Mouse (Mus musculus) limb, embryonic 13.5 days (tissue): ENCODE measurements at regions not wholly inside any gene's neighbourhood (a gene's known extent, or its start where the extent isn't known, plus 50 kb on each side); places are given as distances from the start of the nearest gene placed in this dataset.

Experiments
- ATAC-seq: fragments of 200-750 bp; cut with Nextera tagmentation; 2 replicates; pipeline ENCODE4 v1.8.0; 2017; ENCODE audit warnings: low read depth, moderate number of reproducible peaks, moderate TSS enrichment; ENCODE audit not compliant: low FRiP score
- H3K27ac ChIP-seq: fragments of 300-500 bp; sonication (generic); 2 replicates; pipeline ENCODE4 v1.5.1; 2015; ENCODE audit warnings: inconsistent platforms, mild to moderate bottlenecking, moderate library complexity
- H3K27me3 ChIP-seq: fragments of 300-500 bp; sonication (generic); 2 replicates; pipeline ENCODE4 v1.6.1; 2015; ENCODE audit warnings: mild to moderate bottlenecking, inconsistent platforms
- H3K36me3 ChIP-seq: fragments of 300-500 bp; sonication (generic); 2 replicates; pipeline ENCODE4 v1.6.1; 2015; ENCODE audit warnings: inconsistent platforms, mild to moderate bottlenecking, moderate library complexity
- H3K4me1 ChIP-seq: fragments of 300-500 bp; sonication (generic); 2 replicates; pipeline ENCODE4 v1.6.1; 2015; ENCODE audit warnings: inconsistent platforms
- H3K4me2 ChIP-seq: fragments of 300-500 bp; sonication (generic); replicated peaks from 2 replicates; pipeline ENCODE4 v1.6.1; 2015; ENCODE audit warnings: inconsistent platforms, mild to moderate bottlenecking, moderate library complexity
- H3K4me3 ChIP-seq: fragments of 300-500 bp; sonication (generic); 2 replicates; pipeline ENCODE4 v1.5.1; 2015; ENCODE audit warnings: moderate library complexity, mild to moderate bottlenecking, inconsistent platforms
- H3K9ac ChIP-seq: fragments of 300-500 bp; sonication (generic); 2 replicates; pipeline ENCODE4 v1.6.1; 2015; ENCODE audit warnings: mild to moderate bottlenecking, inconsistent platforms
- H3K9me3 ChIP-seq: fragments of 300-500 bp; sonication (generic); 2 replicates; pipeline ENCODE4 v1.6.1; 2016; ENCODE audit warnings: inconsistent platforms
- WGBS: fragments of 180-500 bp; shearing (Covaris S2); methylation state at CpG from one replicate; pipeline ENCODE4 v1.1.7; 2015; 5-methylcytosine and 5-hydroxymethylcytosine counted together

DNA sequence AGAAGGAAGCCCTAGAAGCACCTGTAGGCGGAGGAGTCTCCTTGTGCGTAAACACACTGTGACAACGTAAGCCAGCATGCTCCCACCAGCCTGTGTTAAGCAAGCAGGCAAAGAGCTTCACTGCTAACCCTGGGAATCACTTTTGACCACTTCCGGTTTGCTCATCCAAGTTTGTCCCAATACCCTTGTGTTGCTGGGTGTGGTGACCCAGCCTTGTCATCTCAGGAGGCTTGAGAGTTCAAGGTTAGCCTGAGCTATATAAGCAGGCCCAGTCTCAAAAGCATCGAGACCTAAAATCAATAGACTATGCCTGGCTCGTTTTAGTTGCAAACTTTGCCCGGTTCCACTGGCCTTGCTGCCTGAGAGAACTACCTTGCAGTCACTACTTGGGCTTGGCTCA lies 175.2 kb upstream of the Sall1 start:
- no peaks in the 10 kb centered on the region for H3K36me3 ChIP-seq
- H3K9me3 ChIP-seq = no peaks in the 10 kb centered on the region
- ATAC-seq = no peak
- WGBS = 87% methylated on average over 7 of the region's 7 CpGs
- H3K4me1 ChIP-seq = no peaks in the 10 kb centered on the region
- no peaks in the 10 kb centered on the region for H3K27me3 ChIP-seq
- no peak overlapping the region for H3K9ac ChIP-seq
- H3K4me3 ChIP-seq = no peak overlapping the region
- H3K4me2 ChIP-seq = no peak overlapping the region
- H3K27ac ChIP-seq = no peak overlapping the region

DNA sequence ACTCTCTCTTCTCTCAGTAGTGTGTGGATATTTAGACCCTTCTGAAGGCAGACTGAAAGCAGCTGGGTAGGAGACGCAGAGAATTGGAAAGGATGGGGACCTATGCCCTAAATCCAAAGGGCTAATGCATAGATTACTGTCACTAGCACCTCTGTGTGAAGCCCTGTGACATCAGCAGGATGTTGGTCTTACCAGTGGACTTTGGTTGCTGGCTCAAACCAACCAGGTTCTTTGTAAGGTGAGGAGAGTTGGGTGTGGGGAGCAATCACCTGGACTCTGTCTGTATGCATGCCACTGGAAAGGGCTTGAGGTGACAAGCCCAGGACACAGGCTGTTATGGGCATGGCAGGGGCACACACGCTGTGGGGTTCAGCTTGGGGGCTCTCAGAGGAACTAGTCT lies 173.7 kb upstream of the Sall1 start:
- H3K4me3 ChIP-seq = no peak overlapping the region
- H3K36me3 ChIP-seq = no peaks in the 10 kb centered on the region
- H3K27ac ChIP-seq = no peak overlapping the region
- 92% methylated on average over 2 of the region's 2 CpGs for WGBS
- H3K4me1 ChIP-seq = no peaks in the 10 kb centered on the region
- ATAC-seq = no peak
- no peaks in the 10 kb centered on the region for H3K9me3 ChIP-seq
- H3K27me3 ChIP-seq = no peaks in the 10 kb centered on the region
- no peak overlapping the region for H3K9ac ChIP-seq
- H3K4me2 ChIP-seq = no peak overlapping the region

DNA sequence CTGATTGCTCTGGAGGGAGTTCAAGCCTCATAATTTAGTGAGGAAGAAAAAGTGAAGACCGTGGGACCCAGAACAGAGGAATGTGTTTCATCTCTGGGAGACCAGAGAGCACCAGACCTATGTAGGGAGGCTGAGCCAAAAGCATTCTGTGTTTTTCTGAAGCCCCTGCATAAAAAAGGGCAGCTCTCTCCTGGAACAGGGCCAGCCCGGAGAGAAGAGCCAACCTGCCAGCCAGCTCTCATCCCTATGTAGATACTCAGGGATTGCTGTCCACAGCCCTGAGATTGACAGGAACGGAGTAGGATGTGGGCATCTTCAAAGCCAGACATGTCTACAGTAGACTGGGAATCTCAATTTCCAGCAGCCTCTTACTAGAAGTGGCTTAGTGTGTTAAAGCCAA lies 168.0 kb upstream of the Sall1 start:
- no peak overlapping the region for H3K9ac ChIP-seq
- H3K27ac ChIP-seq = no peak overlapping the region
- no peaks in the 10 kb centered on the region for H3K36me3 ChIP-seq
- WGBS = 80% methylated on average over 3 of the region's 3 CpGs
- no peak for ATAC-seq
- no peak overlapping the region for H3K4me3 ChIP-seq
- H3K4me2 ChIP-seq = no peak overlapping the region
- no peaks in the 10 kb centered on the region for H3K9me3 ChIP-seq
- H3K27me3 ChIP-seq = no peaks in the 10 kb centered on the region
- no peaks in the 10 kb centered on the region for H3K4me1 ChIP-seq

DNA sequence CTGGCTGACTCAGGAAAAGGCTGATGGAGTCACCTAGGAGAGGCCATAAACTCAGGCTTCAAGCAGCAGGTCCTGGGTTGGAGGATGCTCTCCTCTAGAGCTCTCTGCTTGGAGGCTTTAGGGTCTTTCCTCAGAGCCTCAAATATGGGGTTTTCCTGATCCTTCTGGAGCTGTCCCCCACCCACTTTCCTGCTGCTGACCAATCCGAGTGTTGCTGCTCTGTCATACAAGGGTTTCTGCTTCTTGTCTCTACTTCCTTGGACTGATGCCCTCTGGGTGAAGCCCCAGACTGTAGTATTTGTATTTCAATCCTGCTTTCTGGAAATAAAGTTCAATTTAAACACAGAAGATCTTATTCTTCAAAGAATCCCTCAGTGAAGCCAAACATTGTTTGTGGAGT lies 166.7 kb upstream of the Sall1 start:
- no peaks in the 10 kb centered on the region for H3K9me3 ChIP-seq
- H3K27me3 ChIP-seq = no peaks in the 10 kb centered on the region
- no peak overlapping the region for H3K27ac ChIP-seq
- no peak overlapping the region for H3K9ac ChIP-seq
- 69% methylated on average over 1 of the region's 1 CpGs for WGBS
- H3K36me3 ChIP-seq = no peaks in the 10 kb centered on the region
- no peak for ATAC-seq
- H3K4me3 ChIP-seq = no peak overlapping the region
- H3K4me1 ChIP-seq = no peaks in the 10 kb centered on the region
- no peak overlapping the region for H3K4me2 ChIP-seq

DNA sequence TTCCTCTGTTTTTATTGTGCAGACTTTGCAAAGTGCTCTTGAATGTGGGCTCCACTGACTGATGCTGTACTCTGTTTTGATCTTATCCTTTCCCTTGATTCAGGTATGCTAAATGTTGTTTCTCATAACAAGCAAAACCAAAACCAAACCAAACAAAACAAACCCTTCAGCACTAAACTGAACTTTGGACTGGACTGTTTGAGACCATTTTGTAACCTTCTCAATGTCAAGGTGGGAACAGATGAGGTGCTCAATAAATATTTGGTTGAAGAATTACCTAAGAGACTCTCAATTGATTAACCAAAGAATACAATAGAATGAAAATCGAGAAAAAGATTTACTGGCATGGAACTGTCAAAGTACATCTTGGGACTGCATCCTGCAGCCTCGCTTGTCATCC lies 163.9 kb upstream of the Sall1 start:
- Histone ChIP-seq H3K36me3 (no peaks in the 10 kb centered on the region), H3K27me3 (no peaks in the 10 kb centered on the region), H3K4me3 (no peak overlapping the region), H3K4me1 (no peaks in the 10 kb centered on the region), H3K9ac (no peak overlapping the region), H3K9me3 (no peaks in the 10 kb centered on the region), H3K27ac (no peak overlapping the region), H3K4me2 (no peak overlapping the region)
- 82% methylated on average over 2 of the region's 2 CpGs for WGBS
- ATAC-seq = no peak

DNA sequence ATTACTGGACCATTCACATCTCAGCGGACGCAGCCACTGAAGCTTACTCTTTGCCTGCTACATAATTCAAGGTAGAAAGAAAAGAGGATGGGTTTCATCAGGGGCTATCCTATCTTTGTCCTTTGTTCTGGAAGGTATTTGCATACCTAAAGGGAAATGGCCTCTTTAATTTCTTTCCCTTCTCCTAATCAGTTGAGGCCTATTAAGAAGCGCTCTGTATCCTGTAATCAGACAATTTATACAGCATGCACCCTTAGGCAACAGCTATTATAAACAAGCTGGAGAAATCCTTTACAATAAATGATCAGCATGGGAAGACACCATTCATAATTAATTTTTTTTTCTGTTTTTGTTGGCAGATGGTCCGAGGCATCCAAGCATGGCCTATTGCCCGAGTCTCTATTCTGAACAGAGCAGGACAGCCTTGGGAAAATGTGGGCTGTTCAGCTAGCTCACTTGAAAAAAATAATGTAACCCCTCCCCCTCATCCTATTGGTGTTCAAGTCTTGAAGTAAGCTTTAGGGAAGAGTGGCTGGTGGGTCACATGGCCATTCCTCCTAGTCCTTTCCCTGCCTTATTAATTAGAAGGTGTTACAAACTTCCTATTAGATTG lies 158.6 kb upstream of the Sall1 start:
- Histone ChIP-seq H3K9ac (no peak overlapping the region), H3K36me3 (no peaks in the 10 kb centered on the region), H3K4me1 (no peaks in the 10 kb centered on the region), H3K27me3 (0 out of 2 replicates have a peak, but pooled peaks cover 3% of the 10 kb centered on the region), H3K4me2 (no peak overlapping the region), H3K27ac (no peak overlapping the region), H3K9me3 (no peaks in the 10 kb centered on the region), H3K4me3 (no peak overlapping the region)
- WGBS = 80% methylated on average over 5 of the region's 5 CpGs
- ATAC-seq = no peak

DNA sequence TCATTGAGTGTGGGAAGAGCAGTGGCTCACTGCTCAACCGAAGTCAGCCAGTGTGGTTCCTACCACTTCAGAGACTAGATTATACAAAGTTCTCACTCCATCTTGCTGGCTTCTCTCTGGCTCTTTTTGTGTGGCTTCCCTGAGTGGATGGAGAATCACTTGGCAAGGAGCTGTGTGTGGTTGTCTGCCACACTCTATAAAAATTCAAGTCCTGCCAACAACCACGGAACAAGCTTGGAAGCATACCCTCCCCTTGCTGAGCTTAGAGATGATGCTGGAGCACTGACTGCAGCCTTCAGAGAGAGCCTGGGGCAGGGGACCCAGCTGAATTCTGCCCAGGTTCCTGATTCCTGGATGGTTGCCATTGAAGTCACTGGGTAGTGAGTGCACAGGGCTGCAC lies 156.3 kb upstream of the Sall1 start:
- no peaks in the 10 kb centered on the region for H3K9me3 ChIP-seq
- no peaks in the 10 kb centered on the region for H3K36me3 ChIP-seq
- H3K27ac ChIP-seq = no peak overlapping the region
- no peak overlapping the region for H3K4me3 ChIP-seq
- 0 out of 2 replicates have a peak, but pooled peaks cover 3% of the 10 kb centered on the region for H3K27me3 ChIP-seq
- no peak for ATAC-seq
- 58% methylated on average over 2 of the region's 2 CpGs for WGBS
- H3K4me1 ChIP-seq = peaks cover 13% of the 10 kb centered on the region
- no peak overlapping the region for H3K4me2 ChIP-seq
- no peak overlapping the region for H3K9ac ChIP-seq

DNA sequence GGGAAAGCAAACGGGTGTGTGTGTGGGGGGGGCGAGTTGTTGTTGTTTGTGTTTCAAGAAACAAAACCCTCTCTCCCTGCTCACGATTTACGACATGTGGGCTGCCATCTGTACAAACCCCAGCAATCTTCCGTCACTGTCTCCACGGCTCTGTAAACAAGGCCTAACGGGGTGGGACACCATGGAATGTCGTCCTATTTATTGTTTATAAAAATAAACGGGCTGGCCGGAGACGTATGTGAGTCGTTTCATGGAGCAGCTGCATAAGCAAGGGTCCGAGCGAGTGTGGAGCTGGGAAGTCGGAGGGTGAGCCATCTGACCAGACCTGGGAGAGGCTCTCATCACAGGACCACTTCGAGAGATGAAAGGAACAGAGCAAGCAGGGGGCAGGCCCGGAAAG lies 141.4 kb upstream of the Sall1 start:
- 16% methylated on average over 17 of the region's 17 CpGs for WGBS
- no peaks in the 10 kb centered on the region for H3K36me3 ChIP-seq
- H3K4me2 ChIP-seq = peak overlapping the region; percentile 11; the same call in 1 of the 2 replicates
- 0 out of 2 replicates have a peak, but pooled peaks cover 8% of the 10 kb centered on the region for H3K4me1 ChIP-seq
- H3K27ac ChIP-seq = no peak overlapping the region
- no peak for ATAC-seq
- no peak overlapping the region for H3K9ac ChIP-seq
- H3K9me3 ChIP-seq = no peaks in the 10 kb centered on the region
- no peak overlapping the region for H3K4me3 ChIP-seq
- H3K27me3 ChIP-seq = 0 out of 2 replicates have a peak, but pooled peaks cover 5% of the 10 kb centered on the region

DNA sequence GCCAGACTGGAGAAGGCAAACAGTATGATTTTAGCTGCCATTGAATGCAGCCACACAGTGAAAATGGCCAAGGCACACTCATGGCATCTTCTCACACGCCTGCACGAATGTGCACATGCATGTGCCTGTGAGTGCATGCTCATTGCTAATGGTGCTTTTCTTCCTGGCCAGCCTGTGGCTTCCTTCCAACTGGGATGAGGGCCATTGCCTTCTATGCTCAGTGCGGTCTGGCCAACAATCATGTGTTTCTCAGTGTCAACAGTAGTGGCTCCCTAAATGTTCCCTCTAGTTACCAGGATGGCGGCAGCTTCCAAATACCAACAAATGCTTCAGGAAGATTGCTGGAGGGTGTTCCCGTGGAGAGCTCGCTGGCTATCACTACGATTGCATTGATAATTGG lies 131.7 kb upstream of the Sall1 start:
- Histone ChIP-seq H3K9ac (no peak overlapping the region), H3K36me3 (no peaks in the 10 kb centered on the region), H3K27me3 (no peaks in the 10 kb centered on the region), H3K4me3 (no peak overlapping the region), H3K9me3 (no peaks in the 10 kb centered on the region), H3K27ac (no peak overlapping the region), H3K4me2 (no peak overlapping the region), H3K4me1 (peaks cover 10% of the 10 kb centered on the region)
- 87% methylated on average over 7 of the region's 7 CpGs for WGBS
- ATAC-seq = no peak

DNA sequence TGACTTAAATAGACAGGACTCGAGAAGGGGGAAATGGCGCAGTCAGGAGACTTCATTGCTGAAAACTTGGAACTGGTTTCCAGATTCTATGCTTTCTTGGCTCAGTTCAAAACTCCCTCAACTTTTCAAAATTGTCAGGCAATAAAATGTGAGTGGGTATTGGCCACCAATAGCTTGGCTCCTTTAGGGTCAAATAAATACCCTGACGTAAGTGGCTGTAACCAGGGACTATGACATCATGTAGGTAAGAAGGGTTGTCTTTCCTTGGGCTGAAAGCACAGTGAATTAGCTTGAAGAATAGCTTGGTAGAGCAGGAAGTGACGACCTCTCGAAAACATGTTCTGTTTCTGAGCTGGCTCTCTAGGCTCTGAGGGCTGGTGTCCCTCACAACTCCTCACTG lies 127.6 kb upstream of the Sall1 start:
- H3K9me3 ChIP-seq = no peaks in the 10 kb centered on the region
- H3K9ac ChIP-seq = no peak overlapping the region
- no peak overlapping the region for H3K4me3 ChIP-seq
- peak overlapping the region; percentile 14 for H3K4me2 ChIP-seq
- peaks cover 21% of the 10 kb centered on the region for H3K4me1 ChIP-seq
- 46% methylated on average over 5 of the region's 5 CpGs for WGBS
- H3K27me3 ChIP-seq = no peaks in the 10 kb centered on the region
- no peaks in the 10 kb centered on the region for H3K36me3 ChIP-seq
- peak overlapping the region; percentile 44; the same call in 1 of the 2 replicates for H3K27ac ChIP-seq
- ATAC-seq = peak; percentile 72

DNA sequence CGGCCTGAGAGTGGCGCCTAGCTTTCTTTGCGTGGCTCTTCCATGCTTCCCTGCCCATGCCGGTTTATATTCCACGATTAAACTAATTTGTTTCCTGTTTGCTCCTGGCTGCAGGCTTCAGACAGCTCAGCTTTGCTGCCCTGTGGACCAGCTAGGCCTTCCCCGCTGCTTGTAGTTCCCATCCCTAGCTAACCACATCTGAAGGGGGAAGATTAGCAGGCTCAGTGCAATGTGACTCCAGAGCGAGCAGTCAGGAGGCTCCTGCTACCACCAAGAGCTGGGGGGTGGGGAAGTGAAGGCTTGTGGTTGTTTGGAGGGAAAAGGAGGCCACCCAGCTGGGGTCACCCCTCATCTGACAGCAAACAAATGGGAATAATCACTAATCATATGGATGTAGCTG lies 125.5 kb upstream of the Sall1 start:
- Histone ChIP-seq H3K9me3 (no peaks in the 10 kb centered on the region), H3K4me3 (no peak overlapping the region), H3K9ac (no peak overlapping the region), H3K27ac (no peak overlapping the region), H3K36me3 (no peaks in the 10 kb centered on the region), H3K4me2 (no peak overlapping the region), H3K27me3 (no peaks in the 10 kb centered on the region), H3K4me1 (peaks cover 21% of the 10 kb centered on the region)
- 22% methylated on average over 7 of the region's 7 CpGs for WGBS
- ATAC-seq = no peak

DNA sequence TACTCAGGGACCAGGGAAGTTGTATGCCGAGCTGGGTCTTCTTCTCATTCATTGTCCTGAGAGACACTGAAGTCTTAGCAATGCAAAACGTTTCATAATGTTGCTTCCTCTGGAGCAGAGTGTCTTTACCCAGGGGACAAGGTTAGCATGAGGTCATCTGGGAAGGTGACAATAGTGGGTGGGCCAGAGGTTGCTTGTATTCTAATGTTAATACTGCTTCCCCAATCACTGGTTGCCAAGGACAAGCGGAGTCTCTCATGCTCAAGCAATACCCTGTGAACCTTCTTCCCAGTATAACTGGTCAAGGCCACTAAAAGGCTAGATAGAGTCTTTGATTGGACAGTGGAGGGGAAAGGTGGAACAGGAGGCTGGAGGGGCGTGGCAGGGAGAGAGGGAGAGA lies 123.1 kb upstream of the Sall1 start:
- no peak for ATAC-seq
- H3K27ac ChIP-seq = no peak overlapping the region
- WGBS = 75% methylated on average over 4 of the region's 4 CpGs
- H3K4me2 ChIP-seq = no peak overlapping the region
- no peak overlapping the region for H3K9ac ChIP-seq
- H3K27me3 ChIP-seq = no peaks in the 10 kb centered on the region
- H3K9me3 ChIP-seq = no peaks in the 10 kb centered on the region
- H3K4me1 ChIP-seq = peaks cover 19% of the 10 kb centered on the region
- H3K36me3 ChIP-seq = no peaks in the 10 kb centered on the region
- H3K4me3 ChIP-seq = no peak overlapping the region

DNA sequence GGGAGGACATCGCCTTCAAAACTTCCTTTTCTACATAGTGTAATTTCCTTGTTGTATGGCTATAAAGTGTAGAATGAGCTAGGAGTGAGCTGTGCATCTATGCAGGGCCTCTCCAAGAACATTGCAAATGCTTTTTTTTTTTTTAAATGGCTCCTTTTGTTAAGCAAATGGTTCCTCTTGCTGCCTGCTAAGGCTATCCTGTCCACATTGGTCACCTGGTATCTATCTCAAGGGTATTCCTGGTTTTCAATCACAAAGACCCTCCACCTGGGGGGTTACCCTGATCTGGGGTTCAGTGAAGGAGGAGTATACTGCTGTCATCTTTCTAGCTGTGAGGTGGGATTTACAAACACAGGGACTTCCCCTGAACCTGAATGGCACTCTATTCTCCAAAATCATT lies 112.9 kb upstream of the Sall1 start:
- WGBS = 92% methylated on average over 1 of the region's 1 CpGs
- H3K4me2 ChIP-seq = no peak overlapping the region
- H3K4me1 ChIP-seq = no peaks in the 10 kb centered on the region; the same call in 1 of the 2 replicates
- no peak overlapping the region for H3K4me3 ChIP-seq
- H3K36me3 ChIP-seq = no peaks in the 10 kb centered on the region
- no peaks in the 10 kb centered on the region for H3K27me3 ChIP-seq
- ATAC-seq = no peak
- H3K9me3 ChIP-seq = no peaks in the 10 kb centered on the region
- no peak overlapping the region for H3K27ac ChIP-seq
- no peak overlapping the region for H3K9ac ChIP-seq
